Mouse (Mus musculus) testis, postnatal 14 days (tissue): ENCODE data around the gene Glrb.

ENCODE experiments used
- DNase-seq: peaks from one replicate; pipeline ENCODE4 v3.0.0; 2021; ENCODE audit warnings: low spot score

The Glrb gene

DNA sequence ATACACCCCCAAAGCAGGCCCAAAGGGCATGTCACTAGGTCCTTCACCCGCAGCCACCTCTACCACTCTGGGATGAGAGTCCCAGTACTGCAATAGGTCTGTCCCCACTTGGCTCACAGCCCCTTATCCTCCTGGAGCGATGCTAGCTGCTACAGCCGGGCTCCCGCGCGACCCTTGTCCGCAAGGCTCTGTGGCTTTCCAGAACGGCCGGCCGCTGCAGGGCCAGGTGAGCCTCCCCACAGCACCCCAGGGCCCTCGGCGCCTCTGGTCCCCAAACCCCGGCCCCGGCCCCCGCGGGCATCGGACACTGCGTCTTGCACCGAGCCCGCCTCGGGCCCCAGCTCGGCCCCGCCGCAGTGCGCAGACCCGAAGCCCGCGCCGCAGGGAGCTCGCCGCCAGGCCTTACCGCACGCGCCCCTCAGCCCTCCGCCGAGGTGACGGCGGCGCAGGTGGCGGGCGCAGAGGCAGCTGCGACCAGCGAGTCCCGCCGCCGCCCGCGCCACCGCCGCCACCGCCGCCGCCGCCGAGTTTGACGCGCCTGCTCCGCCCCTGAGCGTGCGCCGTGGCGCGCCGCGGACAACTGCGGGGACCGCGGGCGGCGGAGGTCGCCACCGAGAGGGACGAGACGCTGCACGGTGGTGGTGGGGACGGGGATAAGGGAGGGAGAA is at the start of gene Glrb:
TSS of gene Glrb (minus strand) at position 550 of the 668 bp plus-strand sequence.
- DNase-seq, result peak; percentile 12

DNA sequence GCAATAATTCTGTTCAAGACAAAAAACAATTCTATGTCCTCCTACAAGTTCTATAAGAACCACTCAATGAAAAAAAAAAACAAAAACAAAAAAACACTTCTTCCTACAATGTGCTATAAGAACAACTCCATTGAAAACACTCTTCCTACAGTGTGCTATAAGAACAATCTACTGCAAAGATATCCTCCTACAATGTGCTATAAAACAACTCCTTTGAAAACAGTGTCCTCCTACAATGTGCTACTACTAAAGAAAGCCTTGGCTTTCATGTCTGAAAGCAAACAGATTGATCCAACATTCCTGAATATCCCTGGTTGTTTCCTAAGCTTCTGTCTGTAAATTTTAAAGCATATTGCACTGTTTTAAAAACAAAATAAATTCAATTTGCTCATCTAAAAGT is 46.5 kb upstream of the Glrb start:
- no peak for DNase-seq

DNA sequence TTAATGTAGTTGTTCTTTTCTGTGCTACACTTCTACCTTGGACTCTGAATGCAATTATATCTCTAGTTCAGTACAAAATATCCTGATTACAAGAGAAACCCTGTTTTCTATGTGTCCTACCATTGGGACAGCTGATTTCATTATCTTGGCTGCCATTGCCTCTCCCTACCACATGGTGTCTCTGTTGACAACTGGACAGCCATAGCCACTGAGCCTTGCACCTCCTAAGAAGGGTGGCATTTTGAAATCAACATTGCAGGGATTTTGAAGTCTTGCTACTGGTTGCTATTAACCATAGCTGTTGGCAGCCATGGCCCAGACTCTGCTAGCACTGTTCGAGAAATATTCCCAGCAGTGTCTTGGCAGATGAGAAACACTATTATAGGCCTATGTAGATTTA is 45.1 kb upstream of the Glrb start:
- DNase-seq, result peak; percentile 13

DNA sequence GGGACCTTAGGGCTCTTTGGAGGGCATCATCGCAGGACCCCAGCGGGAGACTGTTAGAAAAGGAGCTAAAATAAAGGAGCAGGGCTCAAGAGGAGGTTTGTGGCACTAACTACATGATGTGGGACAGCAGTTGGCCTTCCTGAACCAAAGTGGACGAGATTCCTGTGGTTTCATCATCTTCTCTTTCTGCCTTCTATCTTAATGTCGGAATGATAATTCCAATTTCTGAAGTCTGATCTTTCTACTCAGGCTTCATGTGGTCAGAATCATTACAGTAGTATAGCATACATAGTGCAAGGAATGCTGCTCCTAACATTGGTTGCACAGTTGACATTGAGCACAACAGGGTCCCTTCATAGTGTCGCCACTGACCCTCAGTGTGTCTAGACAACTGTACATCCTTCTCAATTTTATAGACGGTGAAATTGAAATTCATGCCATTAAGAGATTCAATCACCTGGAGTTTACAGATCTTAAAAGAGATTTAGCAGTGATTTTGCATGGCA is 372 bp upstream of the Glrb start:
- no peak for DNase-seq

DNA sequence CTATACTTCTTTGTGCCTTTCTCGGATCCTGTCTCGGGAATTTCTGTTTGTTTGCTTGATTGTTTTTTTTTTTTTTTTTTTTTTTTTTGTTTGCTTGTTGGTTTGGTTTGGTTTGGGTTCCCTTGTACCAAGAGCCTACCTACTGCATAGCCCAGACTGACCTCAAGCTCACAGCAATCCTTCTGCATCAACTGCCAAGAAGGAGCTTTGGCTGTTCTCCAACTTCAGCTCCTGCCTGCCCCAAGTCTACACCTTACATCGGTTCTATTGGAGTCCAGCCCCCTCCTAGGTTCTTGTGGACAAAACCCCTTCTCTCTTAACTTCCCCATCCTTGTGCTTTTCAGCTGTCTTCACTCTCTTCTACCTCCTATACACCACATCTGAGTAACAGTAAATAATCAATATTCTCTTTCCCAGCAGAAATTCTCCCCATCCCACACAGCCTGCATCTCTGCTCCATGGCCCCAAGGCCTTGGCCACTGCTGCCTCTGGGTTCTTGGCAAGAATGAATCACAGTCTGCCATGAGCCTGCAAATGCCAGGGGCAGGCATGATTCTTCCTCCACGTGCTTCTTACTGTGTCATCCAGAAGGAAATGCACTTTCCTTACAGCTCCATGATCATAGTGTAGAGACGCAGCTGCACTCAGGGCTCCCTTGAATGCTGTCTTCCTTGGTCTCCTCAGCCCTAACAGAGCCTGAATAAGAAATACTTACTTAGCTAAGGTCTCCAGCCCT is 18.5 kb downstream of the Glrb start:
- DNase-seq, result no peak

DNA sequence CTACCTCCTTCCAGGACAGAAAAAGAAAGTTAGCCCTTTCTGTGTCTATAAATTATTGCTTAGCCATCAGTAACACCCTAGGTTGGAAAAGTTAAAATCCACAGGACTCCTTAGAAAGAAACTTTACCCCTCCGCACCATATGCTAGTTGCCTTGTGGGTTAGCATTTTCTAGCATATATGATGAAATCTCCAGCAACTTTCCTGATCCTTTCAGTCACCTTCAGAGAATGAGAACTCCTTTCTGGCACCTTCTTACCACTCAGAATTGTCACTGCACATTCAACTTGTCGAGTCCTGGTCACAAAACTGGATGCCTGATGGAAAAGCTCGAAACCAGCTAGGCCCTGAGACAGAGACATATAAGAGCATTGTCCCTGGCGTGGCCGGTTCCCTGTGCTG is 19.1 kb downstream of the Glrb start:
- no peak for DNase-seq

DNA sequence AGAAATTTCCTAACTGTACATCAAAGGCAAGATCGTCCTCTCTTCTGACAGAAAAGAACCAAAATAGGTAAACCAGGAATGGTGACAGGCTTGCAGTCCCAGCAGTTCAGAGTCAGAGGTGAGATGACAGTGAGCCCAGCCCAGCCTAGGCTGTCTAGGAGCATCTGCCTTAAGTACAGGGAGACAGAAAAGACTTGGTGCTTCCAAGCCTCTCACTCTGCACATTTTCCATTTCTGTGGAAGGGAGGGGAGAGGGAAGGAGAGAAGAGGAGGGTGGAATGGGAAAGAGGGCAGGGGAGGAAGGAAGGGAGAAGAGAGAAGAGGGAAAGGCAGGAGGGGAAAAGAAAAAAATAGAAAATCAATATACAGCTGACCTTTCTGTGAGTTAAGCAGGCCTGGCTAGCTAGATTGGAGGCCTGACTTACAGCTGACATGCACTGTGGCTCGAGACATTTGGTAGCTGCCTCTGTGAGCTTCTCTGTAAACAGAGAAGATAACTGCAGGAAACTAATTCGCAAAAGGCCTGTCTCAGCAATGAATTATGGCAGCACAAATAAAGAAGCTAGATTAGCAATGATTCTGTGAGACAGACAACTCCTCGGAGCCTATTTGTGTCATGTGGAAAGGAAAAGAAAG is 20.3 kb downstream of the Glrb start:
- DNase-seq, result no peak

DNA sequence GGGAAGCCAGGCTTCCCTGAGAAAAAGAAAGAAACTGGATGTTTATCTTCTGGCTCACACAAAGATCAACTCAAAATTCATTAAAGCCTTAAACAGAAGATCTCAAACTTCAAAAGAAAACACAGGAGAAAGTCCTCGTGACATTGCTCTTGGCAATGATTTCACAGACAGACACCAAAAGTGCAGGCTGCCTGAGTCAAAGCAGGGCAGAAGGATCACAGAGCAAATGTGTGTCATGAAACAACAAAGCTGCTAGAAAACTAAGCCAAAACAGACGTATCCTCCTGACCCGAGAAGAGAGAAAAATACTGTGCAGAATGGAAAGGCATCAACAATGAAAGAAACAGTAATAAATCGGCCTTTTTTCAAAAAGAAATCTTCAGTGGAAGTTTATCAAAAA is 22.4 kb downstream of the Glrb start:
- DNase-seq, result no peak

DNA sequence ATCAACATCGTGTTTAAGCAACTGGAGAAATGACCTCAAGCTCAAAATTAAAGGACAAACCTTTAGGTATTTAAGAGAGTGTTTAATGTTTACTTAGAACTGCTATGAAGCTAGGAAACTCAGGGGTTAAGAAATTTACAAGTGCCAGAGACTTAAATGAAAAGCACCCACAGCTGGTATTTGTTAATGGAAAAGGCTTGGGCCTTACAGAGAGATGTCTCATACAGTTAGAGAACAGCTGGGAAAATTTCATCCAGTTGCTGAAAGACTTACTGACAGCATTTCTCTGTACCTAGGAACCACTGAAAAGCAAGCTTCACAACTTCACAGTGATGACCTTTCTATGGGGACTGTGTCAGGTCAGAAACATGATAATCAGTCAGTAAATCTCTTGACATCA is 28.3 kb downstream of the Glrb start:
- no peak for DNase-seq

DNA sequence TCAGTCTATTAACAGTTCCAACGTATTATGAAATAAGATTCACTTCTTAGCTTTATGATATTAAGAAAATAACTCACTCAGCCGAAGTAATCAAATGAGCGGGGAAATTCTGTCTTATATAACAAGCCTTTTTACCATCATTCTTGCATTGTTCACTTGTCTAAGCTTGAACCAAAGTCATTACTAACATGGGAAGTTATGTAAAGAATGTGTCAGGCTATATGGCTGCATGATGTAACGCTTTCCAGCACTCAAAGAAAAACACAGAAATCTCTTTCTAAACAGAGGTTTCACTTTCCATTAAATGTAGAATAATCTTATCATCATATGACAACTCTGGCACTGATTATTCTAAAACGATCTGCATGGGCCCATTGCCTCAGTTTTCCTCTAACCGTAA is 29.9 kb downstream of the Glrb start:
- no peak for DNase-seq

DNA sequence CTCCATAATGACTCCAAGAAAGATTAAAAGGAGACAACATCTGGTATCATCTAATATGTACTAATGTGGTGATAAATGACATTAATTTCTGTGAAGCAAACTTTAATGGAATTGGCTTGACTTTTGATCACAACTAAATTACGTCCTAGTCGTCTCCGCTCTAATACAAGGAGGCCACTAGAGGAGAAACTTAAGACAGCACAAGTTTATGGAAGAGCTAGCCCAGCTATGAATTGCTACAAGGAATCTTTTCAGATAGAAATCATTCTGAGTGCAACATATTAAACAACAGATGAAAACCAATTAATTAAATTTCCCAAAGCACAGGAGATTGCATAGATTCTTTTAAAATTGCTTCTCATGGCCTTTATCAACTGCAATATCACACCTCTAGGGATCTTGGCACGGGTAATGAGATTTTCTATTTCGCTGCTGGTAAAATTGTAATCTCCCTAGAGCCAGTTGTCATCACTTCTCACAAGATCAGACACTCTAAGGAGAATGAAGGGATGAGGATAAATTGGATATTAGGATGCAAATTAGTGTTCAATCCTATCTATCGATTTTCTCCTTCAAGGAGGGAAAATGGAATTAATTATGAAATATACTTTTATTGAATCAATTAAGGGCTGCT is 32.7 kb downstream of the Glrb start:
- DNase-seq, result no peak

DNA sequence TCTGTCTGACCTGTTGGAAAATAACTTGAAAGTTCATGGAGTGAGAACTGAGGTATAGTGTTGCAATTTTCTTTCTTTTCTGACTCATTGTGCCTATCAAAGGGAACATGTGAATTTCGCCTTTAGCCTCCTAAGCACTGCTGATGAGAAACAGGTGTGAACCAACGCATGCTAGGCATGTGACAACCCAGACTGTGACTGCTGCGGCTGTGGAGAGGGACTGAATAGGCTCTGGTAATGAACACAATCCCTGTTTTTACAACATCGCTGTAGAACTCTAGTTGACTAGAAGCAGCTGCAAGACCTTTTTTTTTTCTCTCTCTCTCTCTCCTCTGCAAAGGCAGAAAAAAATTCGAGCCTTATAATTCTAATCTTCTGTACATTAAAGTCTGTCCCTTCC is 34.9 kb downstream of the Glrb start:
- DNase-seq, result no peak

DNA sequence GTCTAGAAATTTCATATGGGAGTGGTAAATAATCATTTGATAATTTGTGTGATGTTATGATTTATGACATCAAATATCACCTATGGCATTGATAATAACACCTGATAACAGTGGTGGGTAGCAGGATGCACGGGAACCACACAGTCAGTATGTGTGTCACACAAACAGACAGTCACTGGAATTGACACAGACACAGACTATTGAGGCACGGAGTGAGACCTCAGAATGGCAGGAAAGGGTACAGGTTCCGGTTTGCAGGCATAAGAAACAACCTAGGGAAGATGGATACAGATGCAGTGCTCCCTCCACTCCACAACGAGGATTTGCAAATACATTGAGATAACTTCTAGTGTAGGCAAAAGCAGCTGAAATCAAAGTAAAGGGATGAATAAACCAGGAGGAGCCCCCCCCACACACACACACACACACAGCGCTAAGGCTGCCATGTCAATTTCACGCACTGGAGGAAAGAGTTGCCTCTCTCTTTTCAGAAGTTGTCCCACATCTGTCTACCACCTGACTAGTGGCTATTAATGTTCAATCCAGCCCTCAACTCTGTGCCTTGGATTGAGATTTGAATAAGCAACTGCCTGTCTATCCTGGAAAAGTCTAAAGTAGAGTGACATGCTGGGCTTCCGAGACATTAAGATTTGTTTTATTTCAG is 38.6 kb downstream of the Glrb start:
- no peak for DNase-seq

DNA sequence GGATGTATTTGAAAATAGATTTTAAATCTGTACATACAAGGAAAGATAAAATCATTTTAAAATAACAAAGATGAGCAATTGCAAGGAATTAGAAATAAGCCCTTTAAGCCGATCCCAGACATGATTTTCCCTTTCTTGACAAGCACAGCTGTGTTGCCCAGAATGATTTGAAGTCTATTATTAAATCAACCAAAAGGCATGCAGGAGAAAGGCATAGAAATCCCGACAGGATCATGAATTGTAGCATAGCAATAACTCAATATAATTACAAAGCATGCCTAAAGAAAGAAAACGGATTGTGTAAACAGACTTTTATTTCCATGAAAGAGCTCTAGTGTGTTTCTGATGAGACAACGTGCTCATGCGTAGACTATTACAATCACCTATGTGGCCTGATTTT is 39.4 kb downstream of the Glrb start:
- DNase-seq, result no peak

DNA sequence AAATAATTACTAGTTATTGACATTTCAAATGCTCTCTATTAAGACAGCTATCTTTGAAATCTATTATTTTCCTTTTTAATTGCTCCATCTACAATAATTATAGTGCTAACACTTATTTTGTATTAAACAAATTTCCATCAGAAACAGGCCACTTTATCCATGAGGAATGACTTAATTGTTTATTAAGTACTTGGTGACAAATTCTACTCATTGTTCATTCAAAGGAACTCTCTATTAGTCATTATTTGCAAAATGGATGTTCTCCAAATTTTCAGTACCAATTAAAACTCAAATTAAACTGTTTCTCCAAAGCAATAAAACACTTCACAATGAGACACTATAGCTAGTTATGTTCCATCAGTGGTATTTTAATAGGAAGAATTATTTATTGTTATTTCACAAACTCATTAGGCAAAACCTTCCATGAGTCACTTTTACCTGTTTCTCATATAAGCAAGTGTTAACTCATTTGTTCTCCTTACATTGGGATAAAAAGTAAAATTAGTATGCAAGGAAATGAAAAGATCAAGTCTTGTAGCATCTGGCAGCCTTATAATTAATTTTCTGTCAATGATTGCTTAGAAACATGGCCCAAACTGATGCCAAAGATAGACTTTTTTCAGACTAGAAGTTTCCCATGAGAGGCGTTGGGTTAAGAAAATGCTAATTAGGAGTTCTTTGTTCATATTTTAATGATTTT is 41.8 kb downstream of the Glrb start:
- DNase-seq, result no peak

DNA sequence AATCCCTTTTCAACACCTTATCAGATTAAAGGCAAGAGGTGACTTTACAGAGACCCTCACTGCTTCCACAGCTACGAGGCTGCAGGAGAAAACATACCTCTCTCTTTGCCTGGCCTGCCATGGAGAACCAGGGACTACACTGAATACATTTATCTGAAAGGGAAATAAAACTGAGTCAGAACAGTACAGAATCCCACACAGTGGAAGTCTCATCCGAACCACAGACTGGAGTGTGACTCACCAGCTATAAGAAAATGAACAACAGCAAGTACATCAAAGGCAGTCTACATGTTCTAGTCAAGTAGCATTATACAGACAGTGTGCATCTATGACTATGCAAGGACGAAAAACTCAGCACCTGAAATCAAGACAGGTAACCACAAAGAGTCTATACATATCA is 46.1 kb downstream of the Glrb start:
- DNase-seq, result no peak

DNA sequence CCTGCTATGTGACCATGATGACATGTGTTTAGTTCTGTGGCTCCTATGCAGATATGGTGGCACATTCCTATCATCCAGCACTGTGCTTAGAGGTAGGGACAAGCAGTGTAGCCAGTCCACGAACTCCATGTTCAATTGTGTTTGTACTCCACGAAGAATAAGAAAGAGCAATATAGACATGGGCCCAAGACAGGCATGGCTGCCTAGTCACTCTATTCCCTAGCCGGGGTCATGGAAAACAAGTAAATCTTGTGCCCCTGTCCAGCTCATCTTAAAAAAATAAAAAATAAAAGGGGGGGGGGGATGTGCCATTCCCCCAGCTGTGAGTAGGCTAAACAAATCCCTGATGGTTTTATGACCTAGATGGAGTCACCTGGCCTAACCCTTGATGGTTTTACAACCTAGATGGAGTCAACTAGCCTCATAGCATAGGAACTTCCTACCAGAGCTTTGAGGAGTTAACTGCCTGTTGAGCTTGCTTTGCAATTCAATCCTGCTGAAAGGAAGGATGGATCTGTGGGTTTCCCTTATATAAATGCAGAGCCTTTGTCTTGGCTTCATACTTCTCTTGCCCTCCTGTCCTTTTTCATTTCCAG is 60.5 kb downstream of the Glrb start:
- no peak for DNase-seq

DNA sequence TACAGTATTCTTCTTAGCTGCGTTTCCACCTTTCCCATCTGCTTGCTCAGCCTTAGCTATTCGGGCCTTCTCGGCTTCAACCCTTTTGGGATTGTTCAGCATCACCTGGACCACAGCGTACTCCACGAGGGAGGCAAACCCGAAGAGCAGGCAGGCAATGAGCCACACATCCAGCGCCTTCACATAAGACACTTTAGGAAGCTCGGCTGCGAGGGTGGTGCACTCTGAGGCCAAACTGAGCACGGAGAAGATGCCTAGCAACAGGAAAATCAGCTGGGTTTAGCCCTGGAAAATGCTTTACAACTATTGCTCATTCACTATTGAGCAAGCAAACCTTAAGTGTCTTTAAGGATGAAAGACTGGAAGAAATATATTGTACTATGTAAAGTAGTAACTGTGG is 62.5 kb downstream of the Glrb start:
- DNase-seq, result no peak

DNA sequence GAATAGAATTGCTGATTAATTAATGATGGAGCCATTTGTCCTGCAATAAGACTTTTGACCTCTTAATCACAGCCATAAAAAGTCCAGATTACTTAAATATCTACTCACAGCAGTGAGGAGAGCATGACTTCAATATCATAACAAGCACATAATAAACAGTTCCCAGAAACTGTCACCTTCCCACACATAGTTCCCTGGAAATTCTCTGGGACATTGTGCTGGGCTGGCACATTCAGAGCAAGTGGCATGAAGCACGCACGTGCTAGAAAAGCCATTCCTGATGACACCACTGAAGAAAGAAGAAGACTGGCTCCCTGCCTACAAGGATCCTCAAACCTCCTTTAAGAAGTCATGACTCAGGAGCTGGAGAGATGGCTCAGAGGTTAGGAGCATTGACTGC is 67.8 kb downstream of the Glrb start:
- DNase-seq, result no peak

DNA sequence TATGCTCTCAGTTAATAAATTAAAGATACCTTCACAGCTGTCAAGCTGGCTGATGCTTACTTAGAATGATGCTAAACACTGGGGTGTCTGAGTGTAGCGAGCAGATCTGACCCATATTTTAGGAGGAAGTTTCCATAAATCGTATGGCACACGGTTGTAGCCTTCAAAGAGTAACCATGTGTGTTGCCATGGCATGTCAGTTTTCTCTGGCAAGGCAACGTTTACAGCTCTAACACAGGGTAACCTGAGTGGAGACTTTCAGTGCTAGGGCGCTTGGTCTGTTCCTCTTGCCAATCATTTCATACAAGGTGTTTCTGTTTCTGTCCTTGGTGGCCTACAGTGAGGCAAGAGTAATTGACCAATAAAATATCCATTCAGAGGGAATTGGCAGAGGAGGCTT is 73.6 kb downstream of the Glrb start:
- no peak for DNase-seq

DNA sequence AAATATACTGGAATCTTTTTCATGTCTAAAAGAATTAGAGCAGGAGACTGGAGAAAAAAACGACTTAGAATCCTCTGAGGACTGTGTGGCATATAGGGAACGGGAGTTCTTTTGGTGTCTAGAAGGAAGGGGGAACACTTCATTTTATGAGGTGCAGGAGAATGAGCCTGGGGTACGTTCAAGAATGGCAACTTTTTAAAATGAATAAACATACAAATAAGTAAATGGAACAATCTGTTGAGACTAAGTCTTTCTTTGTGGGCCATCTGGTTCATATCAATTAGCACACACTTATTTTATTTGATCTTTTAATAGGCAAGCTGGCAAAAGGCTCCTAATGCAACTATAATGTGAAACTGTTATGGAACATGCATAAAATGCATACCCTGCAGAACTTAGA is 75.9 kb downstream of the Glrb start:
- DNase-seq, result no peak
